Mouse (Mus musculus) cortical plate, adult 2 months (tissue): ENCODE results near the gene Tmco1.
"Not testable (repeated sequence)": the region's sequence is repeated elsewhere in the genome, so short reads cannot be mapped to it uniquely, and the experiment has no call there.

ENCODE experiments used
- CTCF ChIP-seq: fragments of 200-500 bp; IDR thresholded peaks from 2 replicates; pipeline ENCODE4 v1.5.1; 2011; ENCODE audit warnings: mild to moderate bottlenecking, control low read depth, low read length; ENCODE audit not compliant: insufficient read depth; ENCODE audit errors: extremely low read depth
- POLR2A ChIP-seq: fragments of 200-500 bp; IDR thresholded peaks from 2 replicates; pipeline ENCODE4 v1.6.1; 2011; ENCODE audit warnings: mild to moderate bottlenecking, low read length, control low read depth; ENCODE audit not compliant: insufficient read depth; ENCODE audit errors: extremely low read depth

DNA sequence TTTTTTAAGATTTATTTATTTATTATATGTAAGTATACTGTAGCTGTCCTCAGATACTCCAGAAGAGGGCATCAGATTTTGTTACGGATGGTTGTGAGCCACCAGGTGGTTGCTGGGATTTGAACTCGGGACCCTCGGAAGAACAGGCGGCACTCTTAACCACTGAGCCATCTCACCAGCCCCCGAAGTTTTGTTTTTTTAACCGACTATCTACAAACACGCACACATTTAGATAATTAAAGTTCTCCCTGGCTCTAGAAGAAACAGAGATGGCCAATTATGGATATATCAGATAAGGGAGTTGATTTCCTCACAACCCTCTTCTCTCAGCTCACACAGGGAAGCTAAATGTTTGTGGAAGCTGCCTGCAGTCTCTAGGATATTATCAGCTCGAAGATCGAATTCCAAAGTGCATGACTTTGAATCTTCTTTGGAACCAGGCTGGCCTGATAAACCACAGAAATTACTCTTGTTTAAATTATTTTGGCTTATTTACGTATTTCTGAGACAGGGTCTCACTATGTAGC, 37.9 kb downstream of the Tmco1 start:
- not testable (repeated sequence) for TF ChIP-seq POLR2A, CTCF
